Mouse (Mus musculus) ES-E14 (cell line): ENCODE measurements around the gene Ksr1.

Experiments used
- CHD2 ChIP-seq: IDR thresholded peaks from 2 replicates; pipeline ENCODE4 v1.6.1; 2014; ENCODE audit warnings: mild to moderate bottlenecking, low read depth, low read length, inconsistent platforms
- ZC3H11A ChIP-seq: IDR thresholded peaks from 2 replicates; pipeline ENCODE4 v1.6.1; 2012; ENCODE audit warnings: low read depth, mild to moderate bottlenecking, inconsistent platforms, low read length, borderline replicate concordance

- TF ChIP-seq CHD2 (no peak), ZC3H11A (no peak)
Observed at GRCm38 (mm10) chr11:79187291-79187690, 41.1 kb upstream of the Ksr1 start.
